Mouse (Mus musculus) megakaryocyte, embryonic 14.5 days (primary cell): ENCODE results near the gene Actr3. TPM values are rescaled to one million over a fixed set of nuclear protein-coding genes. Genes with fewer than 3 reads are reported as not detected.
"Not testable (repeated sequence)": the region's sequence is repeated elsewhere in the genome, so short reads cannot be mapped to it uniquely, and the experiment has no call there.

Experiments
- H3K27me3 ChIP-seq: replicated peaks from 2 replicates; pipeline ENCODE3; 2012; ENCODE audit warnings: inconsistent platforms
- H3K36me3 ChIP-seq: replicated peaks from 2 replicates; pipeline ENCODE3; 2012; ENCODE audit warnings: low read length, inconsistent platforms, mixed read lengths
- H3K4me1 ChIP-seq: 2 replicates; pipeline ENCODE4 v1.6.1; 2012; ENCODE audit warnings: inconsistent platforms
- H3K4me3 ChIP-seq: replicated peaks from 2 replicates; pipeline ENCODE3; 2012; ENCODE audit warnings: moderate library complexity, mild to moderate bottlenecking, inconsistent platforms
- H3K9me3 ChIP-seq: 2 replicates; pipeline ENCODE4 v1.6.1; 2012; ENCODE audit warnings: inconsistent platforms
- FLI1 ChIP-seq: IDR thresholded peaks from 2 replicates; pipeline ENCODE4 v1.6.1; 2012; ENCODE audit warnings: low read length, inconsistent platforms, mixed read lengths
- GATA1 ChIP-seq: IDR thresholded peaks from 3 replicates; pipeline ENCODE4 v1.6.1; 2012; ENCODE audit warnings: mixed read lengths, low read length, inconsistent platforms, borderline replicate concordance
- polyA plus RNA-seq: library from polyadenylated mRNA; stranded (reverse); fragments of >175 nt; gene quantifications from 2 replicates; pipeline ENCODE4 v1.2.3, GENCODE M21; 2012; ENCODE audit warnings: low replicate concordance; ENCODE audit not compliant: insufficient read depth

Actr3 gene
- polyA plus RNA-seq, 1 experiment: 218 TPM

DNA sequence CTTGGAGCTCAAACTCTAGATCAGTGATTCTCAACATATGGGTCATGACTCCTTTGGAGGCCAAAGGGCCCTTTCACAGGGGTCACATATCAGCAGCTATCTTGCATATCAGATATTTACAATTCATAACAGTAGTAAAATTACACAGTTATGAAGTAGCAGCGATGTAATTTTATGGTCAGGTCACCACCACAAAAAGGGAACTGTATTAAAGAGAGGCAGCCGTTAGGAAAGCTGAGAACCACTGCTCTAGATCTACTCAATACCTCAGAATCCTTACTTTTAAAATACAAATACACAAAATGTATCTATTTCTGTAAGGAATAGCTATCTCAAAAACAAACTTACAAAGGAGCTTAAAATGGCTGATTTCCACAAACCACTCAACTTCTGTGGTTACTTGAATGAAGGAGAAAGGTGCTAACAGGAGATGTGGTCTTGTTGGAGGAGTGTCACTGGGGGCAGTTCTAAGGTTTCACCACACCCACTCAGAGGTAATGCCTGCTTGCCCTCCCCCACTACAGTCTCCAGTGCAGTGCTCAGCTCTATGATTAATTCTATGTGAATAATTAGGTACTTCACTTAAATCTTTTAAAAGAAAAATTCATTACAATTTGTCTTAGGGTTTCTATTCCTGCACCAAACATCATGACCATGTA lies 9.0 kb downstream of the Actr3 start:
- Histone ChIP-seq H3K9me3 (no peaks in the 10 kb centered on the region), H3K27me3 (no peaks in the 10 kb centered on the region), H3K4me3 (peak overlapping the region; percentile 67), H3K4me1 (peaks cover 84% of the 10 kb centered on the region), H3K36me3 (peaks cover 58% of the 10 kb centered on the region)
- TF ChIP-seq FLI1 (no peak), GATA1 (no peak)

DNA sequence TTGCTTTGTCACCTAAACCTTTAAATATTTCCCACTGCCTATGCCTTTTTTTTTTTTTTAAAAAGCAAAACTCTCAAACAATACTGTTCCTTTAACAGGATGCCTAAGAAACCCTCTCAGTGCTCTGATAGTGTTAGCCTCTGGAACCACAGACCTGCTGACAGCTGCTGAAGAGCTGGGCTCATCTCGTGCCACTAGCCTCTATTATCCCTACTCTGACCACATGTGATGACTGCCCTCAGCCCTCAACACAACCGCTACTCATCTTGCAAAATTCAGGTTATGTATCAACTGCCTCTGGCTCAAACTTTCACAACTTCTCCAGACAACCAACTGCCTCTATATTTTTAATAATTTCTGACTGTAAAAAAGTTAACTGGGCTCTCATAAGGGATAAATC lies 15.6 kb downstream of the Actr3 start:
- TF ChIP-seq GATA1 (no peak), FLI1 (no peak)
- H3K9me3 ChIP-seq: no peaks in the 10 kb centered on the region
- peaks cover 69% of the 10 kb centered on the region for H3K4me1 ChIP-seq
- H3K36me3 ChIP-seq: peaks cover 68% of the 10 kb centered on the region
- peak overlapping the region; percentile 66 for H3K4me3 ChIP-seq
- H3K27me3 ChIP-seq: no peaks in the 10 kb centered on the region

DNA sequence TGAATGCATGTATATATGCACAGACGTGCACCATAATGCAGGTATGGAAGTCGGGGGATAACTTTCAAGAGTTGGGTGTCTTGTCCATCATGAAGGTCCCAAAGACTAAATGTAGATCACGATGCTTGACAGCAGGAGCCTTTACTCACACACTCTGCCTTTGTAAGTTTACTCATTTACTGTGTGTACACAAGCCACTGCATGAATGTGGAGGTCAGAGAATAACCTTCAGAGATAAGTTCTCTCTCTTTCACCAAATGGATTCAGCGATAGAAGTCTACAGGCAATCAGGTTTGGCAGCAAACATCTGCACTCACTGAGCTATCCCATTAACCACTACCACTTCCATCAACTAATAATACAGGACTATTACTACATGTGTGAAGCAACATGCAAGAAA lies 16.8 kb downstream of the Actr3 start:
- H3K9me3 ChIP-seq: no peaks in the 10 kb centered on the region
- no peaks in the 10 kb centered on the region for H3K27me3 ChIP-seq
- H3K4me1 ChIP-seq: peaks cover 66% of the 10 kb centered on the region
- H3K4me3 ChIP-seq: no peak overlapping the region
- peaks cover 74% of the 10 kb centered on the region for H3K36me3 ChIP-seq
- no peak for TF ChIP-seq FLI1
- no peak for TF ChIP-seq GATA1

DNA sequence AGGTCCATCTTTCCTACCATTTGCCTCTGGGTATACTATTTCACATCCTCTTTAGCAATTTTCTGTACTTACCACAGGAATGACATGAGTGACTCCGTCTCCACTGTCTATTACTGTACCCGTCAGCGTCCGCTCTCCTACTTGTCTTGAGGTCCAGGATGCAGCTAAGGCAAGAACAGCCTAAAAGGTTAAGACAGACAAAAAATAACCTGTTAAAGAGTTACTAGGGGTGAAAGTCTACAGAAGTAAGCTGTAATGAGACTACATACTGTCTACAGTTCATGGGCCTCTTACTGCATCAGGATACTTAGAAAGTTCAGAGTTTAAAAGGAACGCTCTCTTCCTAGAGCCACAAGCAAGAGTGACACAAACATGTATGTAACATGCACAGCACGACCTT lies 28.3 kb downstream of the Actr3 start:
- no peak overlapping the region for H3K4me3 ChIP-seq
- H3K36me3 ChIP-seq: peaks cover 94% of the 10 kb centered on the region
- H3K4me1 ChIP-seq: peaks cover 1% of the 10 kb centered on the region; the same call in 1 of the 2 replicates
- no peaks in the 10 kb centered on the region for H3K9me3 ChIP-seq
- no peaks in the 10 kb centered on the region for H3K27me3 ChIP-seq
- TF ChIP-seq FLI1 (no peak), GATA1 (no peak)

DNA sequence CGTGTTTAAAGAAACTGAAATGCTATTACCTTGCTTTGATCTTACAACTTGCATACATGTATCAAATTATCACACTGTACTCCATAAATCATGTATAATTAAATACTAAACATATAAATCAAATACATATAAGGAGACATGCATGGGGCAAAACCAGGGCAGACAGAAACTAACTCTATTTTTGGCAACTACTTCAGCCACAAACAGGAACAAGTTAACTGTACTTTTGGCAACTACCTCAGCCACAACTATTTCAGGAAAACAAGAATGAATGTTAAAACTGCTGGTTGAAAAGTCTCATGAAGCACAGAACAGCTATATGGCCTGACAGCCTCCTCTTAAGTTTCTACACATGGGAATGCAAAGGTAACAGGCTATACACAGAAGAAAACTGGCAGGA lies 40.1 kb downstream of the Actr3 start:
- Histone ChIP-seq H3K36me3 (peaks cover 86% of the 10 kb centered on the region), H3K4me3 (no peak overlapping the region), H3K27me3 (no peaks in the 10 kb centered on the region), H3K4me1 (peaks cover 44% of the 10 kb centered on the region), H3K9me3 (no peaks in the 10 kb centered on the region)
- TF ChIP-seq FLI1 (no peak), GATA1 (no peak)

GRCm38 (mm10) chr1:125393324-125393723 lies 42.2 kb downstream of the Actr3 start:
- not testable (repeated sequence) for H3K9me3 ChIP-seq, H3K27me3 ChIP-seq, H3K4me3 ChIP-seq
- peaks cover 71% of the 10 kb centered on the region for H3K36me3 ChIP-seq
- peaks cover 62% of the 10 kb centered on the region for H3K4me1 ChIP-seq

DNA sequence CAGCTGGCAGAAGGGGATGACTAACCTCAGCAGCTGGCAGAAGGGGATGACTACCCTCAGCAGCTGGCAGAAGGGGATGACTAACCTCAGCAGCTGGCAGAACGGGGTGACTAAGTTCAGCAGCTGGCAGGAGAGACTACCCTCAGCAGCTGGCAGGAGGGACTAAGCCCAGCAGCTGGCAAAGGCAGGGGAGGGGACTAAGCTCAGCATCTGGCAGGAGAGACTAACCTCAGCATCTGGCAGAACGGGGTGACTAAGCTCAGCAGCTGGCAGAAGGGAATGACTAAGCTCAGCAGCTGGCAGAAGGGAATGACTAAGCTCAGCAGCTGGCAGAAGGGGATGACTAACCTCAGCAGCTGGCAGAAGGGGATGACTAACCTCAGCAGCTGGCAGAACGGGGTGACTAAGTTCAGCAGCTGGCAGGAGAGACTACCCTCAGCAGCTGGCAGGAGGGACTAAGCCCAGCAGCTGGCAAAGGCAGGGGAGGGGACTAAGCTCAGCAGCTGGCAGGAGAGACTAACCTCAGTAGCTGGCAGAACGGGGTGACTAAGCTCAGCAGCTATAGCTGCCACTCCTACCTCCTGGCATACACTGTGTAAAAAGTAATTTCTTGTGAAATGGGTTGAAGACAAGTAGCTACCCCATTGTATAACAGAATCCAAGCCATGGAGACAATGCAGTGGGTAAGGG lies 45.3 kb downstream of the Actr3 start:
- Histone ChIP-seq H3K36me3 (peaks cover 44% of the 10 kb centered on the region), H3K4me1 (peaks cover 57% of the 10 kb centered on the region)
- H3K9me3 ChIP-seq, H3K4me3 ChIP-seq, H3K27me3 ChIP-seq: not testable (repeated sequence)

- H3K9me3 ChIP-seq: not testable (repeated sequence)
- H3K4me1 ChIP-seq: peaks cover 55% of the 10 kb centered on the region
Measured at GRCm38 (mm10) chr1:125389634-125390033, 45.9 kb downstream of the Actr3 start.

GRCm38 (mm10) chr1:125388370-125388769 lies 47.2 kb downstream of the Actr3 start:
- Histone ChIP-seq H3K4me1 (peaks cover 58% of the 10 kb centered on the region), H3K9me3 (no peaks in the 10 kb centered on the region), H3K27me3 (no peaks in the 10 kb centered on the region), H3K4me3 (no peak overlapping the region), H3K36me3 (peaks cover 30% of the 10 kb centered on the region)
- TF ChIP-seq FLI1 (no peak), GATA1 (no peak)

More at GRCm38 (mm10) chr1:125389634-125390033, 45.9 kb downstream of the Actr3 start:
- H3K4me3 ChIP-seq, H3K27me3 ChIP-seq: not testable (repeated sequence)
- H3K36me3 ChIP-seq: peaks cover 38% of the 10 kb centered on the region

- H3K4me3 ChIP-seq: no peak overlapping the region
- H3K27me3 ChIP-seq: no peaks in the 10 kb centered on the region
- peaks cover 14% of the 10 kb centered on the region for H3K36me3 ChIP-seq
- peaks cover 47% of the 10 kb centered on the region for H3K4me1 ChIP-seq
- TF ChIP-seq GATA1 (no peak), FLI1 (no peak)
- H3K9me3 ChIP-seq: no peaks in the 10 kb centered on the region
Measured at GRCm38 (mm10) chr1:125386217-125386616, 49.3 kb downstream of the Actr3 start.
